Mouse (Mus musculus) heart, embryonic 14.5 days (tissue): ENCODE data around the gene Creld2. TPM values are rescaled to one million over a fixed set of nuclear protein-coding genes. Genes with fewer than 3 reads are reported as not detected.

Experiments
- ATAC-seq: fragments of 200-750 bp; cut with Nextera tagmentation; 2 replicates; pipeline ENCODE4 v1.8.0; 2017; ENCODE audit warnings: low read depth, moderate TSS enrichment; ENCODE audit not compliant: insufficient number of reproducible peaks, insufficient read depth, low FRiP score
- H3K27ac ChIP-seq, 2 experiments: fragments of 200-500 bp in 1 of 2; fragments of 300-500 bp in 1 of 2; sonication (generic) in 1 of 2; replicated peaks in 1 of 2; 2 replicates each; pipeline ENCODE4 v1.5.1; 2012 to 2014; ENCODE audit warnings: low read depth in 2 of 2, low read length in 2 of 2, control low read depth in 1 of 2, mild to moderate bottlenecking in 1 of 2, mixed read lengths in 1 of 2; ENCODE audit not compliant: control insufficient read depth in 1 of 2, insufficient read depth in 1 of 2
- H3K27me3 ChIP-seq: fragments of 300-500 bp; sonication (generic); 2 replicates; pipeline ENCODE4 v1.6.1; 2014; ENCODE audit warnings: mild to moderate bottlenecking, low read length, control low read depth; ENCODE audit not compliant: control insufficient read depth, insufficient read depth
- H3K36me3 ChIP-seq: fragments of 300-500 bp; sonication (generic); 2 replicates; pipeline ENCODE4 v1.6.1; 2014; ENCODE audit warnings: mild to moderate bottlenecking, control low read depth, low read length, mixed read lengths; ENCODE audit not compliant: control insufficient read depth, insufficient read depth
- H3K4me1 ChIP-seq, 2 experiments: fragments of 200-500 bp in 1 of 2; fragments of 300-500 bp in 1 of 2; sonication (generic) in 1 of 2; 2 replicates each; pipeline ENCODE4 v1.6.1; 2012 to 2014; ENCODE audit warnings: low read length in 2 of 2, control low read depth in 1 of 2, mixed read lengths in 1 of 2; ENCODE audit not compliant: control insufficient read depth in 2 of 2, insufficient read depth in 2 of 2
- H3K4me2 ChIP-seq: fragments of 300-500 bp; sonication (generic); 2 replicates; pipeline ENCODE4 v1.6.1; 2014; ENCODE audit warnings: mild to moderate bottlenecking, low read length
- H3K4me3 ChIP-seq, 2 experiments: fragments of 200-500 bp in 1 of 2; fragments of 300-500 bp in 1 of 2; sonication (generic) in 1 of 2; 2 replicates each; pipeline ENCODE4 v1.5.1; 2012 to 2014; ENCODE audit warnings: low read length in 2 of 2, mild to moderate bottlenecking in 2 of 2, control low read depth in 1 of 2, low read depth in 1 of 2, moderate library complexity in 1 of 2; ENCODE audit not compliant: control insufficient read depth in 1 of 2, insufficient read depth in 1 of 2
- H3K9ac ChIP-seq: fragments of 300-500 bp; sonication (generic); 2 replicates; pipeline ENCODE4 v1.6.1; 2014; ENCODE audit warnings: mild to moderate bottlenecking, low read length
- H3K9me3 ChIP-seq: fragments of 300-500 bp; sonication (generic); 2 replicates; pipeline ENCODE4 v1.6.1; 2016; ENCODE audit warnings: low read length, control low read depth; ENCODE audit not compliant: control insufficient read depth
- WGBS: fragments of 180-500 bp; shearing (Covaris S2); extraction: QIAGEN DNeasy Blood & Tissue Kit; methylation state at CpG from one replicate; pipeline ENCODE4 v1.1.7; 2014; 5-methylcytosine and 5-hydroxymethylcytosine counted together
- polyA plus RNA-seq: library from polyadenylated mRNA; unstranded; fragments of >200 nt; fragmentation: Nextera tagmentation; extraction: Ambion mirVana; gene quantifications from 2 replicates; pipeline ENCODE4 v1.2.1, GENCODE M21; 2014

Gene Creld2
- polyA plus RNA-seq, 1 experiment from 2014 or later = 46.3 TPM

GRCm38 (mm10) chr15:88848661-88849060 is 29.2 kb downstream of the Creld2 start:
- Histone ChIP-seq H3K27ac (no peak overlapping the region), H3K4me1 (peaks cover 19 to 21% of the 10 kb centered on the region in 2 experiments), H3K27me3 (no peaks in the 10 kb centered on the region), H3K4me2 (no peak overlapping the region), H3K9me3 (no peaks in the 10 kb centered on the region), H3K36me3 (no peaks in the 10 kb centered on the region), H3K9ac (no peak overlapping the region), H3K4me3 (no peak overlapping the region)
- 100% methylated on average over 1 of the region's 1 CpGs for WGBS
- ATAC-seq = no peak

- no peaks in the 10 kb centered on the region for H3K36me3 ChIP-seq
- H3K4me2 ChIP-seq = no peak overlapping the region
- no peaks in the 10 kb centered on the region for H3K27me3 ChIP-seq
- 93% methylated on average over 2 of the region's 2 CpGs for WGBS
- peaks cover 21 to 22% of the 10 kb centered on the region in 2 experiments for H3K4me1 ChIP-seq
- H3K9me3 ChIP-seq = no peaks in the 10 kb centered on the region
- H3K27ac ChIP-seq = peak overlapping the region in 1 of 2 experiments; percentile 50; a peak in 1 of 4 replicates
- ATAC-seq = no peak
- H3K4me3 ChIP-seq = no peak overlapping the region
- no peak overlapping the region for H3K9ac ChIP-seq
Measured at GRCm38 (mm10) chr15:88849621-88850020, 30.2 kb downstream of the Creld2 start.

- WGBS = 31% methylated on average over 10 of the region's 10 CpGs
- Histone ChIP-seq H3K4me3 (no peak overlapping the region), H3K9ac (peak overlapping the region; percentile 36; the same call in 1 of the 2 replicates), H3K27me3 (no peaks in the 10 kb centered on the region), H3K9me3 (no peaks in the 10 kb centered on the region), H3K36me3 (no peaks in the 10 kb centered on the region), H3K27ac (peak overlapping the region; percentile 8 to 50; a peak in 2 of 4 replicates), H3K4me2 (no peak overlapping the region), H3K4me1 (peaks cover 28 to 29% of the 10 kb centered on the region in 2 experiments)
- peak; percentile 62; the same call in 1 of the 2 replicates for ATAC-seq
Measured at GRCm38 (mm10) chr15:88850146-88850826, 30.8 kb downstream of the Creld2 start.

- Histone ChIP-seq H3K27me3 (no peaks in the 10 kb centered on the region), H3K36me3 (no peaks in the 10 kb centered on the region), H3K9ac (no peak overlapping the region; the same call in 1 of the 2 replicates), H3K27ac (peak overlapping the region in 1 of 2 experiments; percentile 50; a peak in 1 of 4 replicates), H3K4me2 (no peak overlapping the region), H3K4me3 (no peak overlapping the region), H3K4me1 (peaks cover 36 to 37% of the 10 kb centered on the region in 2 experiments), H3K9me3 (no peaks in the 10 kb centered on the region)
- WGBS = 60% methylated on average over 3 of the region's 3 CpGs
- ATAC-seq = no peak
Measured at GRCm38 (mm10) chr15:88851076-88851475, 31.6 kb downstream of the Creld2 start.

- ATAC-seq = no peak
- no peak overlapping the region for H3K4me3 ChIP-seq
- no peaks in the 10 kb centered on the region for H3K36me3 ChIP-seq
- 89% methylated on average over 10 of the region's 10 CpGs for WGBS
- no peak overlapping the region for H3K9ac ChIP-seq
- no peak overlapping the region for H3K4me2 ChIP-seq
- H3K27me3 ChIP-seq = no peaks in the 10 kb centered on the region
- H3K9me3 ChIP-seq = no peaks in the 10 kb centered on the region
- peaks cover 36 to 37% of the 10 kb centered on the region in 2 experiments for H3K4me1 ChIP-seq
- H3K27ac ChIP-seq = no peak overlapping the region
Measured at GRCm38 (mm10) chr15:88851507-88852149, 32.2 kb downstream of the Creld2 start.

- Histone ChIP-seq H3K27me3 (no peaks in the 10 kb centered on the region), H3K9ac (no peak overlapping the region), H3K4me1 (peaks cover 36 to 37% of the 10 kb centered on the region in 2 experiments), H3K27ac (no peak overlapping the region), H3K4me3 (no peak overlapping the region), H3K9me3 (no peaks in the 10 kb centered on the region), H3K36me3 (no peaks in the 10 kb centered on the region), H3K4me2 (no peak overlapping the region)
- no peak for ATAC-seq
- WGBS = 92% methylated on average over 9 of the region's 9 CpGs
Measured at GRCm38 (mm10) chr15:88853106-88853505, 33.7 kb downstream of the Creld2 start.

GRCm38 (mm10) chr15:88854119-88854968 is 34.9 kb downstream of the Creld2 start:
- H3K27me3 ChIP-seq = no peaks in the 10 kb centered on the region
- H3K36me3 ChIP-seq = no peaks in the 10 kb centered on the region
- H3K9ac ChIP-seq = peak overlapping the region; percentile 2; the same call in 1 of the 2 replicates
- H3K4me1 ChIP-seq = peaks cover 37 to 39% of the 10 kb centered on the region in 2 experiments
- H3K4me2 ChIP-seq = 0 out of 2 replicates have a peak overlapping the region, but pooled peaks have one; percentile 32
- WGBS = 23% methylated on average over 6 of the region's 6 CpGs
- no peak overlapping the region for H3K4me3 ChIP-seq
- ATAC-seq = peak; percentile 31; the same call in 1 of the 2 replicates
- no peaks in the 10 kb centered on the region for H3K9me3 ChIP-seq
- peak overlapping the region; percentile 61 to 72 for H3K27ac ChIP-seq
